Mouse (Mus musculus): ENCODE results near the gene AY761185.

DNA sequence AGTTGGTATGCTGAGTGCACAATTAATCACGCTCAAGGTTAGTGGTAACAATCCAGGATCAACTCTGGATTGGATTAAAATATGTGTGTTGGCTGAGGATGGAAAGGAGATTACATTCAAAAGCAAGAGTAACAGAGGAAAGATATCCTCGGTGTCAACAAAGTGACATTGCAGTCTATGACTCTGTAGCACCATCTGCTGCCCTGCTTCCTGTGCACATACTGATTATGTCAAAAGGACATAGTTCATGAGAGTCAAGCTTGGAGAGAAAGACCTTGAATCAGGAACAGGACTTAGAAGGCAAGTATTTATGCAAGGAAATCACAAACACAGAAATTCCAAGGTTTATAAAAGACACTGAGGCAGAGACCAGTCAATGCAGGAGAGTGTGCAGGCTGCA is 20.0 kb upstream of the AY761185 start:
- no peak for TF ChIP-seq GATA2 (IDR thresholded peaks at IDR 0.05; ENCODE audit: borderline replicate concordance, low read depth, low read length)
- no peak for TF ChIP-seq CTCF (IDR thresholded peaks at IDR 0.05; ENCODE audit: low read depth, low read length)
- TF ChIP-seq GATA1 (IDR thresholded peaks at IDR 0.05; ENCODE audit: borderline replicate concordance, low read length) = no peak
